Mouse (Mus musculus): ENCODE results near the gene Csrp2.

The Csrp2 gene

GRCm38 (mm10) chr10:110919531-110920343 is at the start of gene Csrp2:
Gene Csrp2, plus strand, starts transcription at chr10:110919789.
- peak; percentile 87 for DNase-seq (ENCODE audit: low read depth)

DNA sequence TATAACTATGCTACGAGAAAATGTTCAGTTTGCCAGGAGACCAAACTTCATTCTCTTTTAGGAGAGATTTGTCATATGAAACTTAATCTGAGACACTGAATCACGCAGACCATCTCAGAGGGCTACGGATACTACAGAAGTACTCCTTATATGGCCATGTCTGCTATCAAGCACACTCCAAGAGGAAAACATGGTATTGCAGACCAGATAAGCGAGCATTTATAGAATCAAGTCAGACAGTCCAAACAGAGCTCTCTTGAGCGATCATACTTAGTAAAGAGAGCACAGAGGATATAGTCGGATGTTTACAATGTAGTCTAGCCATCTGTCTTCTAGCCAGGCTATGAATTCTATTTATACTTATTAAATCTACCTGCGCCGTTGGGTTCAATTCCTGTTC is 44.7 kb upstream of the Csrp2 start:
- no peak for DNase-seq (ENCODE audit: low read depth)

GRCm38 (mm10) chr10:110876956-110877355 is 42.6 kb upstream of the Csrp2 start:
- DNase-seq (ENCODE audit: low read depth) = no peak

DNA sequence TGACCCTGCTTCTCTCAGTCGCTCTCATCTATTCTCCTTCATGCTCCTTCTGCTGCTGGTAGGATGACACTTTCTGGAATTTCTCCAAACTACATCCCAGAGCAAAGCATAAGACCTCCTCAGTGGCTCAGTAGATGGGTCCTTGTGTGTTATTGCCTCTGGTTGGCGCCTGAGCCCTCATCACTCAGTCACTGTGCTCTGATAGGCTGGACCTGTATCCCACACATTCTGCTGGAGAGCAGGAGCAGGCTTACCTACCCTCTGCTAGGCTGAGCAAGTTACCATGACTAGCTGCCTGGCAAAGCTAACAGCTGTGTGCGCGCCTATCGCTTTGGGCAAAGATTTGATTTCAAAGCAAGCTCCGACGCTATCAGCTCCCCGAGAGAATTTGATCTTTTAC is 41.7 kb upstream of the Csrp2 start:
- DNase-seq (ENCODE audit: low read depth) = no peak

- DNase-seq (ENCODE audit: low read depth) = no peak
Measured at GRCm38 (mm10) chr10:110878641-110879040, 40.9 kb upstream of the Csrp2 start.

- no peak for DNase-seq (ENCODE audit: low read depth)
Measured at GRCm38 (mm10) chr10:110879426-110880066, 40.0 kb upstream of the Csrp2 start.

DNA sequence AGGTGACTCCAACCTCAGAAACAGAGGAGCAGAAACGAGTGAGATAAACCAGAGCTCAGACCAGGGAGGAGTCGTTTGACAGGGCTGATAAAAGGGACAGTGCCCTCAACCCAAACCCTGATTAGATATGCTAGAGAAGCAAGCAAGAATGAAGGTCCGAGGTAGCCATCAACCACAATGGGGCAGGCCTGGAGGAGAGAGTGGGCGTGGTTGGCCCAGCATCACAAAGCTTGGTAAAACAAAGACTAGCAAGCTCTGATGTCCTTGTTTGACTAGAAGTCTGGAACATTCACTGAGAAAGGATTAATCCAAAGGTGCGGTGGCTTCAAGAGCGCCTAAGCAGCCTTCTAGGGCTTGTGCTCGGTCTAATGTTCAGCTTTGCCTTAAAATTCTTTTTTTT is 38.2 kb upstream of the Csrp2 start:
- DNase-seq (ENCODE audit: low read depth) = no peak

- no peak for DNase-seq (ENCODE audit: low read depth)
Measured at GRCm38 (mm10) chr10:110882701-110883100, 36.9 kb upstream of the Csrp2 start.

DNA sequence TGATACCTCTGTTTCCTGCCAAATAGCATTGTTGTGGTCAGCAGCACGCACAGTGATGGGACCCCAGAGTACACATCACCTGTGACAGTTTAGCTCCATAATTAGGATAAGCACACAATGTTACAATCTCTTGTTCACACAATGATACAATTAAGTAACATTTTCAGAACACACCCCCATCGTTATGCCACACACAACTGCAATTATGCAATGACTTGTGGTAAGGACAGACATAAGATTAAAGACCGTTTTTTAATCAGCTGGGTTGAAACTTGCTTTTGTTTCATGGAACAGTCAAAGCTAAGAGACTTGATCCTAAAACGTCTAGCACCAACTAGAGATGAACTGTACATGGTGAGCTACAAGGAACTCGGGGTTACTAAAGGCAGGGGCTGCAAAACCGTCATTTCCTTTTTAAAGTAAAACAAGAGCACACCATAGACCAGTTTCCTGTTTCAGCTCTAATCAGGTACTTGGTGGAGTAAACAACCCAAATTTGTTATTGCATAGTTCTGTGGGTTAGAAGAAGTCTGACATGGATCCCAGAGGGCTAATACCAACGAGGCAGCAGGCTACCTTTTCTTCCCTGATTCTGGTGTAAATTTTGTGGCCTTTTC is 28.8 kb upstream of the Csrp2 start:
- no peak for DNase-seq (ENCODE audit: low read depth)

- no peak for DNase-seq (ENCODE audit: low read depth)
Measured at GRCm38 (mm10) chr10:110899744-110900501, 19.7 kb upstream of the Csrp2 start.

DNA sequence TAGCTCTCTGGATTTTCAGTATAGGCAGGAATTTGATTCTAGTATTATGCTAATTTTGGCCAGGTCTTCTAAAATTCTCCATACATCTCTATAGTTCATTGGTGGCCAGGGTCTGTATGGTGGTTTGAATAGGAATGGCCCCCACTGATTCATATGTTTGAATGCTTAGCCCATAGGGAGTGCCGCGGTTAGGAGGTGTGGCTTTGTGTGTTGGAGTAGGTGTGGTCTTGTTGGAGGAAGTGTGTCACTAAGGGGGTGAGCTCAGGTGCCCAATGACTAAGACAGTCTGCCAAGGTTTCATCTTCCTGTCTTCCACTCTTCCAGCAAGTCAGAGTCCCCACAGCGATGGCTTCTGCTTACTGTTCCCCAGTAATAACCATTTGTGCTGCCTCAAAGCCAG is 15.7 kb upstream of the Csrp2 start:
- no peak for DNase-seq (ENCODE audit: low read depth)

GRCm38 (mm10) chr10:110916666-110917344 is 2.8 kb upstream of the Csrp2 start:
- no peak for DNase-seq (ENCODE audit: low read depth)

DNA sequence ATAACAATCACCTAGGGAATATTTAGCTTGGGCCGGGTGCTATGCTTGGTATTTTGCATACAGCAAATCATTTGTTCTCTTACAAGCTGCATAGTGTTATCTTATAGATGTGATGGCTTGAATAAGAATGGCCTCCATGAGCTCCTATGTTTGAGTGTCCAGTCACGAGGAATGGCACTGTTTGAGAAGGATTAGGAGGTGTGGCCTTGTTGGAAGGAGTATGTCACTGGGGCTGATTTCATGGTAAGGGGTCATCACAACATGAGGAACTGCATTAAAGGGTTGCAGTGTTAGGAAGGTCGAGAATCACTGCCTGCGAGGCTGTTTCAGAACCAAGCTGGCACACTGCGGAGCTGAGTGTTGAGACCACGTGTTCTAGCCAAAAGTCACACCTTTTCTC is 2.1 kb upstream of the Csrp2 start:
- DNase-seq (ENCODE audit: low read depth) = no peak

- peak; percentile 53 for DNase-seq (ENCODE audit: low read depth)
Measured at GRCm38 (mm10) chr10:110918414-110919391, 886 bp upstream of the Csrp2 start.

- DNase-seq (ENCODE audit: low read depth) = no peak
Measured at GRCm38 (mm10) chr10:110920368-110920950, 870 bp downstream of the Csrp2 start.

DNA sequence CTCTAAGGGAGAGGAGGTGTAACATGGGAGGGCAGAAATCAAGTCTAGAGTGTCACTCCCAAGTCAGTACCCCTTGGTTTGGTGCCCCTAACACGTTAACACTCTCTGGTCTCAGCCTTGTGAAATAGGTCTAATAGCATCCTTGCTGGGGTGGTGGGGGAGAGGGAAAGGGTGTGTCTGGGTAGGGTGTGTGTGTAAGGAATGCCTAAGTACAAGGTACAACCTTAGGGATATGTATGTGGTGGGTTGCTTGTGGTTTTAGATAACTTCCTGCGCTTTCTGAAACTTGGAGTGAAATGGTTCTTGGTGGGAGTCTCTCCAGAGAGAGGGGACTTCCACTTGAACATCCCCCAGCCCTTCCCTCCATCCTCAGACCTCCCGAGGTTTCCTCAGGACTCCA is 2.3 kb downstream of the Csrp2 start:
- no peak for DNase-seq (ENCODE audit: low read depth)

GRCm38 (mm10) chr10:110922612-110923011 is 3.0 kb downstream of the Csrp2 start:
- DNase-seq (ENCODE audit: low read depth) = no peak

DNA sequence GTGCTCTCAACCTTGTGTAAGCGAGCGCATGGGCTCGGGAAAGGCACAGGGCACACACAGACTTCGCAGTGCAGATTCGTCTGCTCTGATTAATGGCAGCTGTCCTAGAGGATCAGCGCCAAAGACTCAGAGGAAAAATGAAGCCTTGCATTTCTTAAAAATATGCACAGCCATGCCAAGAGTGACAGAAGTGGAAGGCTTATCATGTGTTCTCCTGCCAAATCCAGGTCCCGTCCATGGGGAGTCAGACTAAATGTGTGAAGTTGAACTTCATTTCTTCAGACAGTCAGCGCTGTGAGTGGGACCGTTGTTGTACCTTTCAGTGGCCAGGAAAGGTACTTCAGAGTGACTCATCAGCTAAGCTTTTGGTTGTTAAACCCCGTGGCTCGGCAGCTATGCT is 7.9 kb downstream of the Csrp2 start:
- no peak for DNase-seq (ENCODE audit: low read depth)

DNA sequence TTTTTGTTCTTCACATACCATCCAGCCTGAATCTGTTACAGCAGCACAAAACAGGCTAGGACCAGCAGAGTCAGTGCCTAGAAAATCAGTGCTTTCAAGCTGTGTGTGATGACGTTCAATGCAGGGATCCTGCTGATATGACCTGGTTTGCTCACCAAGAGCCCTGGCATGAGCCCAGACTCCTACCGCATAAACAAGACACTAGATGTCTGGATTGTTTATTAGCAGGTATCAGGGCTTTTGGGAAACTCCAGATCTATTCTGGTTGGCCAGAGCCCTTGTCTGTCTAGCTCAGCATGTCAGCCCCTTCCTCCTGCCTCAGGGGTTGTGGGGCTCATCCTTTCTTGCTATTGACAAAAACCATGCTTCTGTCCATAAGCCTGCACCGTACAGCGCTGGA is 10.2 kb downstream of the Csrp2 start:
- no peak for DNase-seq (ENCODE audit: low read depth)
